Mouse (Mus musculus) stomach, postnatal 0 days (tissue): ENCODE measurements around the gene Apbb2.

Experiments
- CTCF ChIP-seq: IDR thresholded peaks from 2 replicates; pipeline ENCODE4 v1.5.1; 2016; ENCODE audit warnings: antibody characterized with exemption, low read depth, mild to moderate bottlenecking, moderate library complexity
- EP300 ChIP-seq: optimal IDR thresholded peaks from 2 replicates; pipeline ENCODE3; 2016; ENCODE audit warnings: antibody characterized with exemption

- TF ChIP-seq CTCF = no peak
- TF ChIP-seq EP300 = no peak
These were observed 115.6 kb downstream of the Apbb2 start for GRCm38 (mm10) chr5:66503033-66503432.
